ENCODE assay signal across 9 mouse cellular contexts in the genomic region with DNA sequence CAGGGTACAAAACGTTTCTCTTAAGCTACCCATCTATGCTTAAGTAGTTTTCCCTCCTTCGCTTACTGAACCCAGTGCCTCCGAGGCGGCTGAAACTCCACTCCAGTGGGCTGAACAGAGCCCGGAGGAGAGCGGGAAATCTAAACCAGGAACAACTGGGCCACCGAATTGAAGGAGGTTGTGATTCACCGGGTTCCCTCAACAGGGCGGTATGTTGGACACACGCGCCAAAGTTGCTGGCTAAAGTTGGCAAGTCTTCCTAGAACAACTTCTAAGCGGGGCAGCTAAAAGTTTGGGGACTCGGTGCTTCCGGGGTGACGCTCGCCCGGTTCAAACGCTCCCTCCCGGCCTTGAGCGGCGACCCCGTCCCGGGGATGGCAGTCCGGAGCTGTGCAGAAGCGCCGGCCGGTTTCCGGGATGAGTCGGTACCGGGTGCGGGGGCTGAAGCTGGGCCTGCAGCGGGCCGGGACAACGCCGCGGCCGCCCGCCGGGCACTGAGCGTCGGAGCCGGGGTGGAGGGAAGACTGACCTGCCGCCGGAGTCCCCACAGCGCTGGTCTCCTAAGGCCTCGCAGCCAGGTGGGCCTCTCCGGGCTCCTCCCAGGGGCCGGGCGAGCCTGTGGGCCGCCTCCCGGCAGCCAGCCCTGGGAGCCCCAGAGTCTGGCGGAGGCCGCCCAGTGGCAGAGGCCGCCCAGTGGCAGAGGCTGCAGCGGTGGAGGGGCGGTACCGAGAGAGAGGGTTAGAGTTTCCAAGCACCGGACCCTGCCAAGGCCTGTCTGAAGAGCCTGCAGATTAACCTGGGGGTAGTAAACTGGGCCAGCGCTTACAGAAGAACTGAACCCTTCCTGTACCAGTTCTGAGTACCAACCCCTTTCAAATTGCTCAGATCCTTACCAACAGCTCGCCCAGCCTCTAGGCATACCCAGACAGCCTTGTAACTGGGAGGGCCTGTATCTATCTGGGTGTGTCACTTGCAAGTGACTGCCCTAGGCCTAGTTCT. TPM values are rescaled to one million over a fixed set of nuclear protein-coding genes. Genes with fewer than 3 reads are reported as not detected.
A peak's percentile ranks its signal among the peaks of the same experiment; 100 is the strongest.
DNase-seq lines count a peak whose midpoint lies in the region; ATAC-seq and TF ChIP-seq lines count a peak whose summit lies in the region.
"Had no signal": no experiment of that assay in that cellular context is flagged by ENCODE, and none has a peak within 500 bp of the region (broad histone marks: within the 10 kb centered on the region; RNA-seq: fewer than 3 reads in every experiment).

A gene (plus strand): TSS at position 181 of the 999 bp plus-strand sequence.
A gene (minus strand): TSS at position 939 of the 999 bp plus-strand sequence.

- WGBS in heart, embryonic 15.5 days, result under 1% methylated on average over 52 of the region's 60 CpGs
- under 1% methylated on average over 60 of the region's 60 CpGs for WGBS in lung, embryonic 15.5 days
- WGBS in olfactory bulb, adult 2 months, result 5% methylated on average over 60 of the region's 60 CpGs

- no peaks in the 10 kb centered on the region for H3K27me3 ChIP-seq in CH12.LX (replicated peaks)
- H3K27me3 ChIP-seq in erythroblast, embryonic 14.5 days (ENCODE audit: control insufficient read depth), result no peaks in the 10 kb centered on the region
- no peaks in the 10 kb centered on the region for H3K27me3 ChIP-seq in heart, embryonic 15.5 days
- no peaks in the 10 kb centered on the region for H3K27me3 ChIP-seq in lung, embryonic 15.5 days

- no peaks in the 10 kb centered on the region for H3K9me3 ChIP-seq in CH12.LX (replicated peaks; ENCODE audit: low read length)
- H3K9me3 ChIP-seq in erythroblast, embryonic 14.5 days (ENCODE audit: control insufficient read depth, low read length), result no peaks in the 10 kb centered on the region
- no peaks in the 10 kb centered on the region for H3K9me3 ChIP-seq in heart, embryonic 15.5 days (replicated peaks)
- no peaks in the 10 kb centered on the region for H3K9me3 ChIP-seq in lung, embryonic 15.5 days

- H3K36me3 ChIP-seq in CH12.LX (replicated peaks in 1 of 2; ENCODE audit: control insufficient read depth in 1 of 2, insufficient read depth in 1 of 2, low read length in 1 of 2), result peaks cover 5 to 27% of the 10 kb centered on the region in 2 experiments
- H3K36me3 ChIP-seq in erythroblast, embryonic 14.5 days (ENCODE audit: control insufficient read depth), result peaks cover 45% of the 10 kb centered on the region
- H3K36me3 ChIP-seq in heart, embryonic 15.5 days, result no peaks in the 10 kb centered on the region
- H3K36me3 ChIP-seq in lung, embryonic 15.5 days, result no peaks in the 10 kb centered on the region

- no peak; the same call in 1 of the 2 replicates for TF ChIP-seq EP300 in CH12.LX (IDR thresholded peaks at IDR 0.05; ENCODE audit: low read length)

- in situ Hi-C loops in CH12.LX (cut with MboI; ENCODE audit: low pct_ligation_motif_present, low pct_unique_long_range_greater_than_20kb, low sequenced_read_pairs), result no loop called here

- peak in 1 of 2 experiments; percentile 45; a peak in 2 of 4 replicates for TF ChIP-seq CTCF in CH12.LX (conservative IDR thresholded peaks at IDR 0.05 in 1 of 2, IDR thresholded peaks at IDR 0.05 in 1 of 2; ENCODE audit: low read depth in 2 of 2, low read length in 2 of 2)
- TF ChIP-seq CTCF in olfactory bulb, adult 2 months (IDR thresholded peaks at IDR 0.05; ENCODE audit: insufficient read depth, low read depth, low read length), result no peak

- peak; percentile 22 for TF ChIP-seq RAD21 in CH12.LX (IDR thresholded peaks at IDR 0.05; ENCODE audit: low read depth, low read length)

- TF ChIP-seq POLR2A in CH12.LX (IDR thresholded peaks at IDR 0.05; ENCODE audit: low read depth, low read length), result peak; percentile 98
- TF ChIP-seq POLR2A in olfactory bulb, adult 2 months (IDR thresholded peaks at IDR 0.05; ENCODE audit: insufficient read depth, low read depth, low read length), result no peak

- peak within 1 kb of the TSS; percentile 89 for H3K4me2 ChIP-seq in CH12.LX (ENCODE audit: insufficient read depth, low read depth, poor library complexity, severe bottlenecking)
- peak within 1 kb of the TSS; percentile 75 for H3K4me2 ChIP-seq in heart, embryonic 15.5 days
- H3K4me2 ChIP-seq in lung, embryonic 15.5 days, result peak within 1 kb of the TSS; percentile 66

- peaks cover 0 to 44% of the 10 kb centered on the region in 2 experiments; a peak in 2 of 4 replicates for H3K4me1 ChIP-seq in CH12.LX (ENCODE audit: control insufficient read depth in 1 of 2, insufficient read depth in 2 of 2)
- H3K4me1 ChIP-seq in erythroblast, embryonic 14.5 days (ENCODE audit: control insufficient read depth), result peaks cover 53% of the 10 kb centered on the region
- H3K4me1 ChIP-seq in heart, embryonic 15.5 days (replicated peaks), result peaks cover 10% of the 10 kb centered on the region
- peaks cover 6% of the 10 kb centered on the region for H3K4me1 ChIP-seq in lung, embryonic 15.5 days
- H3K4me1 ChIP-seq in olfactory bulb, adult 2 months (ENCODE audit: control insufficient read depth, insufficient read depth, low read length), result no peaks in the 10 kb centered on the region; the same call in 1 of the 2 replicates

- H3K27ac ChIP-seq in CH12.LX (ENCODE audit: insufficient read depth, low read depth), result peak within 1 kb of the TSS; percentile 69
- H3K27ac ChIP-seq in heart, embryonic 15.5 days, result peak within 1 kb of the TSS; percentile 90
- peak within 1 kb of the TSS; percentile 86 for H3K27ac ChIP-seq in lung, embryonic 15.5 days
- H3K27ac ChIP-seq in olfactory bulb, adult 2 months (ENCODE audit: insufficient read depth, low read depth, low read length), result no peak within 1 kb of the TSS

- dilution Hi-C loops in CH12.LX (cut with MboI; ENCODE audit: extremely low pct_ligation_motif_present, extremely low pct_unique_long_range_greater_than_20kb, low sequenced_read_pairs), result no loop called here

- peaks cover 6% of the 10 kb centered on the region; the same call in 1 of the 2 replicates for H3K79me2 ChIP-seq in CH12.LX (replicated peaks; ENCODE audit: control insufficient read depth, extremely low read depth, insufficient read depth, poor library complexity, severe bottlenecking)

- H3K9ac ChIP-seq in CH12.LX (ENCODE audit: insufficient read depth, low read depth), result peak within 1 kb of the TSS; percentile 76
- peak within 1 kb of the TSS; percentile 82 for H3K9ac ChIP-seq in heart, embryonic 15.5 days
- peak within 1 kb of the TSS; percentile 79 for H3K9ac ChIP-seq in lung, embryonic 15.5 days

- DNase-seq in CH12.LX (ENCODE audit: extremely low read depth), result peak; percentile 90
- peak; percentile 56 for DNase-seq in brain, adult 2 months (ENCODE audit: low read depth, low spot score)
- peak; percentile 90 for DNase-seq in kidney, postnatal 14 days
- DNase-seq in thymus, postnatal 0 days (ENCODE audit: low spot score), result peak; percentile 77

- peak within 1 kb of the TSS; percentile 75 to 77 (median 75) for H3K4me3 ChIP-seq in CH12.LX (replicated peaks in 1 of 3; ENCODE audit: low read depth in 2 of 3, low read length in 2 of 3, poor library complexity in 1 of 3)
- H3K4me3 ChIP-seq in erythroblast, embryonic 14.5 days (replicated peaks), result peak within 1 kb of the TSS; percentile 98
- peak within 1 kb of the TSS; percentile 96 for H3K4me3 ChIP-seq in heart, embryonic 15.5 days
- peak within 1 kb of the TSS; percentile 86 for H3K4me3 ChIP-seq in lung, embryonic 15.5 days
- H3K4me3 ChIP-seq in olfactory bulb, adult 2 months (ENCODE audit: insufficient read depth, low read depth, low read length), result peak within 1 kb of the TSS; percentile 55

- peak; percentile 99 for ATAC-seq in heart, embryonic 15.5 days (replicated peaks; ENCODE audit: insufficient number of reproducible peaks, insufficient read depth, low FRiP score, low read depth)
- ATAC-seq in lung, embryonic 15.5 days (ENCODE audit: borderline replicate concordance, extremely low read depth, low FRiP score, low TSS enrichment), result peak; percentile 100

TF ChIP-seq in CH12.LX, 34 proteins besides CTCF, POLR2A, EP300 and RAD21 (continues in another document):
- peak; percentile 42 for TF ChIP-seq SMC3 (IDR thresholded peaks at IDR 0.05; ENCODE audit: low read depth, low read length)
- TF ChIP-seq TCF12 (IDR thresholded peaks at IDR 0.05; ENCODE audit: low read depth, low read length), result peak; percentile 87
- TF ChIP-seq ZMIZ1 (IDR thresholded peaks at IDR 0.05; ENCODE audit: low read depth, low read length), result peak; percentile 91
- TF ChIP-seq ELF1 (IDR thresholded peaks at IDR 0.05; ENCODE audit: low read depth, low read length), result peak; percentile 73
- peak; percentile 99 for TF ChIP-seq UBTF (IDR thresholded peaks at IDR 0.05; ENCODE audit: low read depth, low read length)
- 0 out of 2 replicates have a peak, but pooled peaks have one; percentile 13 for TF ChIP-seq MXI1 (IDR thresholded peaks at IDR 0.05; ENCODE audit: low read depth, low read length)
- peak; percentile 6; the same call in 1 of the 2 replicates for TF ChIP-seq ETS1 (conservative IDR thresholded peaks at IDR 0.05; ENCODE audit: low read depth, low read length)
- TF ChIP-seq TBP (conservative IDR thresholded peaks at IDR 0.05; ENCODE audit: low read depth, low read length), result peak; percentile 66
- TF ChIP-seq POLR2AphosphoS2 (IDR thresholded peaks at IDR 0.05; ENCODE audit: low read depth, low read length), result no peak; the same call in 1 of the 2 replicates
- TF ChIP-seq NELFE (IDR thresholded peaks at IDR 0.05; ENCODE audit: low read depth, low read length), result peak; percentile 94
- peak; percentile 40 for TF ChIP-seq HCFC1 (IDR thresholded peaks at IDR 0.05; ENCODE audit: low read depth, low read length)

RNA-seq across cellular contexts. Expression of the first gene that starts in this region (rescaled TPM):
- total RNA-seq in CH12.LX (2012; rRNA removed) (not detected in 2 replicates), CH12.LX (2014; rRNA removed) (not detected in 2 replicates)
- polyA plus RNA-seq in CH12.LX (2012; ENCODE audit: insufficient read length, low read depth), result 0.60 TPM in 1 of 2 replicates, not detected in the other
- not detected in 2 replicates for polyA plus RNA-seq in erythroblast, embryonic 14.5 days (2012)
- not detected in 2 replicates for polyA plus RNA-seq in heart, embryonic 15.5 days (2015; fragmentation: Nextera tagmentation; extraction: Ambion mirVana)
- 0.28 TPM in 1 of 2 replicates, not detected in the other for polyA plus RNA-seq in lung, embryonic 15.5 days (2015; fragmentation: Nextera tagmentation; extraction: Ambion mirVana)
- polyA plus RNA-seq in olfactory bulb, adult 2 months (2012; ENCODE audit: insufficient read depth, insufficient read length, low replicate concordance, missing spikeins), result not detected in 2 replicates
- polyA plus RNA-seq in thymus, postnatal 0 days (2015; fragmentation: Nextera tagmentation; extraction: Ambion mirVana), result 0.31 TPM in 1 of 2 replicates, not detected in the other
- total RNA-seq: left cerebral cortex, postnatal 14 days had no signal

RNA-seq across cellular contexts. Expression of the second gene that starts in this region (rescaled TPM):
- total RNA-seq in CH12.LX (2012; rRNA removed) (17.9 and 19.9 TPM in 2 replicates), CH12.LX (2014; rRNA removed) (31.1 and 36.7 TPM in 2 replicates)
- 58.7 and 66.4 TPM in 2 replicates for polyA plus RNA-seq in CH12.LX (2012; ENCODE audit: insufficient read length, low read depth)
- polyA plus RNA-seq in erythroblast, embryonic 14.5 days (2012), result 5.8 and 7.4 TPM in 2 replicates
- 14.7 and 15.5 TPM in 2 replicates for polyA plus RNA-seq in heart, embryonic 15.5 days (2015; fragmentation: Nextera tagmentation; extraction: Ambion mirVana)
- polyA plus RNA-seq in lung, embryonic 15.5 days (2015; fragmentation: Nextera tagmentation; extraction: Ambion mirVana), result 22.2 and 23.8 TPM in 2 replicates
- not detected in 2 replicates for polyA plus RNA-seq in olfactory bulb, adult 2 months (2012; ENCODE audit: insufficient read depth, insufficient read length, low replicate concordance, missing spikeins)
- polyA plus RNA-seq in thymus, postnatal 0 days (2015; fragmentation: Nextera tagmentation; extraction: Ambion mirVana), result 27.5 and 28.9 TPM in 2 replicates
